Mouse (Mus musculus): ENCODE data around the gene Tbc1d9. TPM values are rescaled to one million over a fixed set of nuclear protein-coding genes. Genes with fewer than 3 reads are reported as not detected.
"Not testable (repeated sequence)": the region's sequence is repeated elsewhere in the genome, so short reads cannot be mapped to it uniquely, and the experiment has no call there.

Tbc1d9 gene
- polyA plus RNA-seq, 1 experiment from 2014 or later, result 16.3 TPM

DNA sequence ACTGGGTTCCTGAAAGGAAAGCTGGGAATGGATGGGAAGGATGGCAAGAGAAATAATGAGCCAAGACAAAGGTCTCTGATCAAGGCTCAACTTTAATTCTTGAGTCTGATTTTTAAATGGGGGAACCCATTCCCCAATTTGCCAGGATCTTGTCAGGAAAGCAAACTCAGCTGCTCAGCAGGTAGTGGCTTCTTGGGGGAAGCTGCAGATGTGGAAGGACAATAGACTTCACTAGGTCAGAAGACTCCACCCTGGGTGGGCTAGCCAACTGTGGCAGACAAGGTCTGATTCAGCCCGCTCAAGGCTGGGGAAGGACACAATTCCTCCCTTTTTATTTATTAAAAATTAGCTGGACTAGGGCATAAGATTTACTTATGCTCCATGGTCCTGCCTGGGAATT lies 139.8 kb downstream of the Tbc1d9 start:
- Histone ChIP-seq H3K27me3 (no peaks in the 10 kb centered on the region), H3K9ac (no peak overlapping the region), H3K4me1 (replicated peaks) (no peaks in the 10 kb centered on the region), H3K27ac (replicated peaks) (no peak overlapping the region), H3K9me3 (no peaks in the 10 kb centered on the region), H3K36me3 (no peaks in the 10 kb centered on the region), H3K4me2 (no peak overlapping the region), H3K4me3 (no peak overlapping the region)
- 89% methylated on average over 1 of the region's 1 CpGs for WGBS
- ATAC-seq (ENCODE audit: low read depth), result no peak

DNA sequence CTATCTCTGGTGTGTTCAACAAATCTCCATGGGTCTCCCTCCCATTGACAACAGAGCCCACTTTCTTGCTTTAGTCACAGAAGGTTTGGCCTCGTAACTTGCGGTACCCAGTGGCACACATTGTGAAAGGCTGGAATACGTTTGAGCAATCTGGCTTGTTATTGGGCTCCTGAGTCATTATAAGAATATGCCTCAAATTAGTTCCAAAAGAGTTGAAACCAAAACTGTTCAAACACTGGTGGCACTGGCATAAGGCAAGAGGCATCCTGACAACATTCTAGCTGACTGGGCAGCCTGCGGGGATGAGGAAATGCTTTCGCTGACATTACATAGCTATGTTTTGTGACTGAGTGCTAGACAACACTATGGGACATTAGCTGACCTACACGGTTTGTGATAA lies 144.7 kb downstream of the Tbc1d9 start:
- peaks cover 13% of the 10 kb centered on the region for H3K36me3 ChIP-seq
- ATAC-seq (ENCODE audit: low read depth), result no peak
- no peak overlapping the region for H3K4me3 ChIP-seq
- no peaks in the 10 kb centered on the region for H3K9me3 ChIP-seq
- no peak overlapping the region for H3K4me2 ChIP-seq
- H3K27ac ChIP-seq (replicated peaks), result no peak overlapping the region
- H3K4me1 ChIP-seq (replicated peaks), result no peaks in the 10 kb centered on the region
- 89% methylated on average over 6 of the region's 6 CpGs for WGBS
- H3K9ac ChIP-seq, result no peak overlapping the region
- H3K27me3 ChIP-seq, result no peaks in the 10 kb centered on the region

DNA sequence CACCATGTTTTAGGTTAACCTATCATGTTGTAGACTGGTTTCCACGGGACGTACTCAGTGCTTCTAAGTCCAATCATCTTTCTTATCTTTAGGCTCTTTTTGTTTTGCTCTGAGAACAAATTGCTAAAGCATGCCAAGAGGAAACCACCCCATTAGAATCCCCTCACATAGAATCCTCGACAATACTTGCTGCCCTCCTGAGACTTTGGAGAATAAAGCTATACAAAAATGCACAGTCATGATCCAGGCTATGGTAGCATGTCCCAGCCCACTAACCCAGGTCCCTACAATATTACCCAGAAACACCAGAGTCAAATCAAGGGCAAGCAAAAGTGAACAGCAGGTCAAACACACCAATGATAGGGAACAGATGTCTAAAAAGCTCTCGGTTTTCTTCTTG lies 149.9 kb downstream of the Tbc1d9 start:
- ATAC-seq (ENCODE audit: low read depth); H3K9me3 ChIP-seq; H3K4me1 ChIP-seq (replicated peaks); H3K4me3 ChIP-seq; H3K27ac ChIP-seq (replicated peaks); H3K4me2 ChIP-seq; H3K27me3 ChIP-seq; H3K9ac ChIP-seq: not testable (repeated sequence)
- 84% methylated on average over 4 of the region's 4 CpGs for WGBS
- H3K36me3 ChIP-seq, result peaks cover 50% of the 10 kb centered on the region

DNA sequence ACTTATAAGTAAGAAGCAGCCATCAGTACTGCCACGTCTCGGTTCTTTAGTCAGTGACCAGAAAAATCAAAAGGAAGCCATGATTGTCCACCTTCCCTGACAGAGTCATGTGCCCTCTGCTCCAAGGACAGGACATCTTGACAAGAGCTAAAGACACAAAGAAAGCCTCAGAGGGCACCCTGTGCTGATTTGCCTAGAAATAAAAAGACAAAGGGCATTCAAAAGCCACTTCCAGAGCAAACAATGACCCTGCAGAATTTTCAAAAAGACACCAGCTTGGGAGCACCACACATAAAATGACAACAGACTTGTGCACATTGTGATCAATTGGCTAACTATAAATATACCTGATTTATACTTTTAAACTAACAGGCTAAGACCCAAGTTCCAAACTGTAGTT lies 150.5 kb downstream of the Tbc1d9 start:
- peaks cover 55% of the 10 kb centered on the region for H3K36me3 ChIP-seq
- no peaks in the 10 kb centered on the region for H3K27me3 ChIP-seq
- no peak overlapping the region for H3K9ac ChIP-seq
- H3K4me2 ChIP-seq, result no peak overlapping the region
- no peak overlapping the region for H3K4me3 ChIP-seq
- WGBS, result 69% methylated on average over 2 of the region's 2 CpGs
- H3K9me3 ChIP-seq, result no peaks in the 10 kb centered on the region
- no peaks in the 10 kb centered on the region for H3K4me1 ChIP-seq (replicated peaks)
- ATAC-seq (ENCODE audit: low read depth), result no peak
- no peak overlapping the region for H3K27ac ChIP-seq (replicated peaks)

DNA sequence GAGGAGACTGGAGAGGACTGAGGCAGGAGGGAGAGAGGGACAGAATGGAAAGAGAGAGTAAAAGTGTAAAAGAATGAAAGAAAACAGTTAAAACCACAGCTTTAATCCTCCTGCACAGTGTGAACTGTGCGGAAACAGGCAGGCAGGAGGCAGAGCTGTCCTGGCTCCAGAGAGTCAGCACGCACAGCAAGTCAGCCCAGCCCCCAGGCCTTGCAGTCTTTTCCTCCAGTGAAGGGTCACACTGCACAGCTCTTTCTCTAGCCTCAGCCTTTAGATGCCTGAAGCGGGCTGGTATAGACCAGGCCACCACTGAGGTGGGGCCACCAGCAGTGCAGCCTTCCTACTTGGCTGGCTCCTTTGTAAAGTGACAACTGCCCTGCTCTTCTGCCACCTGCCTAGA lies 155.4 kb downstream of the Tbc1d9 start:
- H3K27me3 ChIP-seq, result no peaks in the 10 kb centered on the region
- H3K4me1 ChIP-seq (replicated peaks), result no peaks in the 10 kb centered on the region
- H3K9me3 ChIP-seq, result no peaks in the 10 kb centered on the region
- WGBS, result 76% methylated on average over 3 of the region's 3 CpGs
- ATAC-seq (ENCODE audit: low read depth), result no peak
- no peak overlapping the region for H3K9ac ChIP-seq
- no peak overlapping the region for H3K27ac ChIP-seq (replicated peaks)
- peaks cover 72% of the 10 kb centered on the region for H3K36me3 ChIP-seq
- no peak overlapping the region for H3K4me3 ChIP-seq
- no peak overlapping the region for H3K4me2 ChIP-seq

DNA sequence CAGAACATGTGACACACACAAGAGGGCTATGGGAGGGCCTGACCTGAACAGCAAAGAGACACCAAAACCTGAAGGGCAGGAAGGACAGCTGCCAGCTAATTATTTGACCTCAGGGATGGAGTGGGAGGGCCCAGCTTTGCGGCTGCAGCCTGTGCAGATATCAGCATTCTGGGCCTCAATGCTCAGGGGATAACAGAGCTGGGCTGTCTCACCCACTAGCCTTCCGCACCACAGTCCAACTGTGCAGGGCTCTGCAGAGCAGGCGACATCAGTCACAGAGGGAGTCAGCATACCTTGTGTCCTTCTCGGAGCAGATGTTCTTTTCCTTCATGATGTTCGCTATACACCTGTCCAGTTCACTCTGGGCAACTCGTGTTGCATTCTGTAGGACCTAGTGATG lies 157.2 kb downstream of the Tbc1d9 start:
- no peak overlapping the region for H3K4me3 ChIP-seq
- H3K27ac ChIP-seq (replicated peaks), result no peak overlapping the region
- ATAC-seq (ENCODE audit: low read depth), result no peak
- no peaks in the 10 kb centered on the region for H3K9me3 ChIP-seq
- H3K36me3 ChIP-seq, result peaks cover 68% of the 10 kb centered on the region
- no peaks in the 10 kb centered on the region for H3K27me3 ChIP-seq
- H3K4me1 ChIP-seq (replicated peaks), result no peaks in the 10 kb centered on the region
- WGBS, result 92% methylated on average over 6 of the region's 6 CpGs
- no peak overlapping the region for H3K4me2 ChIP-seq
- H3K9ac ChIP-seq, result no peak overlapping the region

Other genes with a start within 250 kb of the Tbc1d9 start
- 6.7 and 6.9 TPM in 2 replicates for gene Gm10645, start 818 bp downstream of the Tbc1d9 start, polyA plus RNA-seq (2015; fragmentation: Nextera tagmentation; extraction: Ambion mirVana)
- 0.11 and 0.23 TPM in 2 replicates for gene Ucp1, start 125.0 kb downstream of the Tbc1d9 start, polyA plus RNA-seq (2015; fragmentation: Nextera tagmentation; extraction: Ambion mirVana)
- gene Elmod2, start 167.1 kb downstream of the Tbc1d9 start, polyA plus RNA-seq (2015; fragmentation: Nextera tagmentation; extraction: Ambion mirVana), result 19.6 and 22.2 TPM in 2 replicates
- not detected in 2 replicates for gene Mgat4d, start 183.1 kb downstream of the Tbc1d9 start, polyA plus RNA-seq (2015; fragmentation: Nextera tagmentation; extraction: Ambion mirVana)
- gene Clgn, start 224.5 kb downstream of the Tbc1d9 start, polyA plus RNA-seq (2015; fragmentation: Nextera tagmentation; extraction: Ambion mirVana), result 12.9 and 15.9 TPM in 2 replicates

Measured in neural tube, embryonic 13.5 days (tissue).